Mouse (Mus musculus) ES-E14 (cell line): ENCODE results near the gene Arl8a. TPM values are rescaled to one million over a fixed set of nuclear protein-coding genes. Genes with fewer than 3 reads are reported as not detected.

Experiments used
- DNase-seq: peaks from one replicate; pipeline ENCODE4 v3.0.0-alpha.2; 2013; ENCODE audit warnings: low read depth, low spot score
- H3K27ac ChIP-seq: 2 replicates; pipeline ENCODE4 v1.5.1; 2012; ENCODE audit warnings: low read depth, mild to moderate bottlenecking, low read length, moderate library complexity, mixed read lengths; ENCODE audit not compliant: poor library complexity, insufficient read depth, severe bottlenecking
- H3K36me3 ChIP-seq: 2 replicates; pipeline ENCODE4 v1.6.1; 2012; ENCODE audit warnings: mild to moderate bottlenecking, low read length, moderate library complexity, mixed read lengths; ENCODE audit not compliant: control insufficient read depth, poor library complexity, insufficient read depth, severe bottlenecking
- H3K4me1 ChIP-seq, 2 experiments: fragments of 150-350 bp in 1 of 2; sonication (generic) in 1 of 2; 2 replicates each; pipeline ENCODE4 v1.6.1; 2012; ENCODE audit warnings: low read length in 2 of 2, mild to moderate bottlenecking in 1 of 2, mixed read lengths in 1 of 2; ENCODE audit not compliant: control insufficient read depth in 2 of 2, insufficient read depth in 2 of 2, poor library complexity in 1 of 2
- H3K4me3 ChIP-seq, 2 experiments: fragments of 150-350 bp in 1 of 2; sonication (generic) in 1 of 2; 2 replicates each; pipeline ENCODE4 v1.5.1; 2012; ENCODE audit warnings: low read length in 2 of 2, low read depth in 1 of 2, mild to moderate bottlenecking in 1 of 2, mixed read lengths in 1 of 2; ENCODE audit not compliant: insufficient read depth in 1 of 2, poor library complexity in 1 of 2, severe bottlenecking in 1 of 2
- H3K9ac ChIP-seq: 2 replicates; pipeline ENCODE4 v1.6.1; 2012; ENCODE audit warnings: low read depth, mild to moderate bottlenecking, low read length, mixed read lengths; ENCODE audit not compliant: poor library complexity, insufficient read depth, severe bottlenecking
- H3K9me3 ChIP-seq: fragments of 150-350 bp; sonication (generic); 2 replicates; pipeline ENCODE4 v1.6.1; 2012; ENCODE audit warnings: low read depth, mild to moderate bottlenecking, low read length; ENCODE audit not compliant: control insufficient read depth, insufficient read depth
- CHD2 ChIP-seq: IDR thresholded peaks from 2 replicates; pipeline ENCODE4 v1.6.1; 2014; ENCODE audit warnings: mild to moderate bottlenecking, low read depth, low read length, inconsistent platforms
- HCFC1 ChIP-seq: IDR thresholded peaks from 2 replicates; pipeline ENCODE4 v1.6.1; 2012; ENCODE audit warnings: low read length, inconsistent platforms, borderline replicate concordance; ENCODE audit not compliant: insufficient read depth
- MAFK ChIP-seq: IDR thresholded peaks from 2 replicates; pipeline ENCODE4 v1.6.1; 2014; ENCODE audit warnings: mild to moderate bottlenecking, low read depth, low read length, inconsistent platforms; ENCODE audit not compliant: insufficient read depth
- ZC3H11A ChIP-seq: IDR thresholded peaks from 2 replicates; pipeline ENCODE4 v1.6.1; 2012; ENCODE audit warnings: low read depth, mild to moderate bottlenecking, inconsistent platforms, low read length, borderline replicate concordance
- ZNF384 ChIP-seq: IDR thresholded peaks from 2 replicates; pipeline ENCODE4 v1.6.1; 2012; ENCODE audit warnings: low read depth, low read length, inconsistent platforms
- in situ Hi-C, 2 experiments: fragments of 600-800 bp; cut with MboI; formaldehyde crosslinking; loops; one replicate each; pipeline ENCODE4 v1.15.1; 2025; ENCODE audit warnings: low sequenced_read_pairs in 2 of 2, inconsistent platforms in 1 of 2; ENCODE audit not compliant: unreplicated experiment in 2 of 2
- total RNA-seq: library from RNA; depleted of rRNA; stranded (reverse); fragments of 300-350 nt; gene quantifications from 2 replicates; pipeline ENCODE4 v1.2.3, GENCODE M21; 2012; rRNA removed

Gene Arl8a
- 17.5 and 19.3 TPM in 2 replicates for total RNA-seq

GRCm38 (mm10) chr1:135146077-135146945, at the start of gene Arl8a:
TSS of gene Arl8a (plus strand) at chr1:135146824.
- in situ Hi-C loops, result no loop called here
- Histone ChIP-seq H3K27ac (peak within 1 kb of the TSS; percentile 48), H3K9me3 (no peaks in the 10 kb centered on the region), H3K9ac (peak within 1 kb of the TSS; percentile 82), H3K4me1 (0 out of 4 replicates have a peak, but pooled peaks cover 0 to 1% of the 10 kb centered on the region in 2 experiments), H3K36me3 (no peaks in the 10 kb centered on the region; the same call in 1 of the 2 replicates), H3K4me3 (peak within 1 kb of the TSS; percentile 61 to 85)
- TF ChIP-seq ZNF384 (no peak), HCFC1 (no peak), MAFK (no peak), ZC3H11A (no peak), CHD2 (no peak)
- DNase-seq, result no peak

- no peak for DNase-seq
- no peak overlapping the region for H3K9ac ChIP-seq
- H3K4me1 ChIP-seq, result peaks cover 0 to 2% of the 10 kb centered on the region in 2 experiments; a peak in 1 of 4 replicates
- in situ Hi-C loops, result no loop called here
- H3K27ac ChIP-seq, result no peak overlapping the region
- no peaks in the 10 kb centered on the region for H3K9me3 ChIP-seq
- H3K4me3 ChIP-seq, result no peak overlapping the region
- no peaks in the 10 kb centered on the region for H3K36me3 ChIP-seq
- TF ChIP-seq ZNF384 (no peak), ZC3H11A (no peak), CHD2 (no peak), HCFC1 (no peak), MAFK (no peak)
These were observed 49.2 kb upstream of the Arl8a start for GRCm38 (mm10) chr1:135097441-135097840.

GRCm38 (mm10) chr1:135098441-135098840, 48.2 kb upstream of the Arl8a start:
- in situ Hi-C loops, result no loop called here
- Histone ChIP-seq H3K36me3 (no peaks in the 10 kb centered on the region), H3K9me3 (no peaks in the 10 kb centered on the region), H3K9ac (no peak overlapping the region), H3K27ac (no peak overlapping the region), H3K4me3 (no peak overlapping the region), H3K4me1 (peaks cover 0 to 2% of the 10 kb centered on the region in 2 experiments; a peak in 1 of 4 replicates)
- no peak for DNase-seq
- TF ChIP-seq HCFC1 (no peak), MAFK (no peak), ZNF384 (no peak), ZC3H11A (no peak), CHD2 (no peak)

DNA sequence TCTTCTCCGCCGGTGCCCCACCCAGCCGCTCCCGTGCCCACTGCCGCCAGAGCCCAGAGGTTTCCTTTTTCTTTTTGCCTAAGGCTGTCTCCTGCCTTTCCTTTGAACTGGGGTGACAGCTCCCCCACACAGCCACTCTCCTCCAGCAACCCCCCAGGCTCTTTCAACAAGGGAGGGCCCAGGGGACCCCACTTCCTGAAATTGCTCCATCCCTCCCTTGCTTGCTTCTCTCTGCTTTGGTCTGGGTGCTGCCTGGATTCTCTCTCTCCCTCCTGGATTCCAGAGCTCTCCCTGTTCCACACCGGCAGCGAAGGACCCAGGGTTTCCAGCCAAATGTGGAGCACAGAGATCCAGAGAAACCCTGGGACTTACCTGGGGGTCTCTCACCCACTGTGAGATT, 46.2 kb upstream of the Arl8a start:
- H3K36me3 ChIP-seq, result no peaks in the 10 kb centered on the region
- peaks cover 0 to 2% of the 10 kb centered on the region in 2 experiments; a peak in 1 of 4 replicates for H3K4me1 ChIP-seq
- DNase-seq, result no peak
- no peaks in the 10 kb centered on the region for H3K9me3 ChIP-seq
- no peak overlapping the region for H3K4me3 ChIP-seq
- H3K9ac ChIP-seq, result no peak overlapping the region
- TF ChIP-seq ZNF384 (no peak), HCFC1 (no peak), ZC3H11A (no peak), MAFK (no peak), CHD2 (no peak)
- no peak overlapping the region for H3K27ac ChIP-seq
- in situ Hi-C loops, result loop anchor here in 1 of 2 experiments (10.0 kb wide), 1 partner anchor 106 kb away; no protein-coding TSS in a partner anchor
